Mouse (Mus musculus) cortical plate, adult 2 months (tissue): ENCODE results near the gene Ccr7.

Source experiments
- CTCF ChIP-seq: fragments of 200-500 bp; IDR thresholded peaks from 2 replicates; pipeline ENCODE4 v1.5.1; 2011; ENCODE audit warnings: mild to moderate bottlenecking, control low read depth, low read length; ENCODE audit not compliant: insufficient read depth; ENCODE audit errors: extremely low read depth
- POLR2A ChIP-seq: fragments of 200-500 bp; IDR thresholded peaks from 2 replicates; pipeline ENCODE4 v1.6.1; 2011; ENCODE audit warnings: mild to moderate bottlenecking, low read length, control low read depth; ENCODE audit not compliant: insufficient read depth; ENCODE audit errors: extremely low read depth

DNA sequence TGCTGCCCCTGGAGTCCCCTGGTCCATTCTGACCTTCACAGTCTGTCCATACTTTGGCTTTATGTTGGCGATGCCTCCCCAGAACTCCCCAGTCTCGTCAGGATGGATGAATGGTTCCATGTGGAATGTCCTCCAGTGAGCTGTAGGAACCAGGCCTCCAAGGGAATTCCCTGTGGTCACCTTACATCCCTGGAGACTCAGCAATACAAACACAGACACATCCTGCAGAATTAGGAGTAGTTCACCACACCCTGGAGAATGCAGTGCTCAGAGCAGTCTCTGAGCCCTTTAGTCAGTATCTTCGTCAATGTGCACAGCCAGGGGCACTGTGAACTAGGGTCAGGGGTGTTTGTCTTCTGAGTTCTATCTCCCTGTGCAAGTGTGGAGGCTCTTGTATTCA is 46.6 kb downstream of the Ccr7 start:
- TF ChIP-seq CTCF: no peak
- no peak for TF ChIP-seq POLR2A
